Mouse (Mus musculus) stomach, embryonic 15.5 days (tissue): ENCODE data around the gene Ndufb8. TPM values are rescaled to one million over a fixed set of nuclear protein-coding genes. Genes with fewer than 3 reads are reported as not detected.

Source experiments
- ATAC-seq: fragments of 200-750 bp; cut with Nextera tagmentation; 2 replicates; pipeline ENCODE4 v1.8.0; 2017; ENCODE audit warnings: low read depth, moderate number of reproducible peaks, moderate TSS enrichment; ENCODE audit not compliant: insufficient read depth, low FRiP score
- H3K27ac ChIP-seq: fragments of 300-500 bp; sonication (generic); 2 replicates; pipeline ENCODE4 v1.5.1; 2015; ENCODE audit warnings: mild to moderate bottlenecking, inconsistent platforms
- H3K27me3 ChIP-seq: fragments of 300-500 bp; sonication (generic); replicated peaks from 2 replicates; pipeline ENCODE4 v1.6.1; 2015; ENCODE audit warnings: inconsistent platforms
- H3K36me3 ChIP-seq: fragments of 300-500 bp; sonication (generic); 2 replicates; pipeline ENCODE4 v1.6.1; 2015; ENCODE audit warnings: inconsistent platforms
- H3K4me1 ChIP-seq: fragments of 300-500 bp; sonication (generic); 2 replicates; pipeline ENCODE4 v1.6.1; 2015; ENCODE audit warnings: inconsistent platforms
- H3K4me2 ChIP-seq: fragments of 300-500 bp; sonication (generic); 2 replicates; pipeline ENCODE4 v1.6.1; 2015; ENCODE audit warnings: mild to moderate bottlenecking, inconsistent platforms
- H3K4me3 ChIP-seq: fragments of 300-500 bp; sonication (generic); replicated peaks from 2 replicates; pipeline ENCODE4 v1.5.1; 2015; ENCODE audit warnings: inconsistent platforms
- H3K9ac ChIP-seq: fragments of 300-500 bp; sonication (generic); 2 replicates; pipeline ENCODE4 v1.6.1; 2015; ENCODE audit warnings: inconsistent platforms
- H3K9me3 ChIP-seq: fragments of 300-500 bp; sonication (generic); 2 replicates; pipeline ENCODE4 v1.6.1; 2016; ENCODE audit warnings: inconsistent platforms
- whole genome bisulfite sequencing: fragments of 180-500 bp; shearing (Covaris S2); methylation state at CpG from one replicate; pipeline ENCODE4 v1.1.7; 2015; 5-methylcytosine and 5-hydroxymethylcytosine counted together
- polyA plus RNA-seq: library from polyadenylated mRNA; unstranded; fragments of >200 nt; fragmentation: Nextera tagmentation; extraction: Ambion mirVana; gene quantifications from 2 replicates; pipeline ENCODE4 v1.2.1, GENCODE M21; 2015

The Ndufb8 gene
- polyA plus RNA-seq, 1 experiment from 2014 or later = 594 TPM

- Histone ChIP-seq H3K4me1 (peaks cover 15% of the 10 kb centered on the region), H3K4me3 (peak within 1 kb of the TSS; percentile 83), H3K27ac (peak within 1 kb of the TSS; percentile 79; the same call in 1 of the 2 replicates), H3K9me3 (no peaks in the 10 kb centered on the region), H3K27me3 (no peaks in the 10 kb centered on the region), H3K9ac (peak within 1 kb of the TSS; percentile 69; the same call in 1 of the 2 replicates), H3K36me3 (peaks cover 16% of the 10 kb centered on the region), H3K4me2 (peak within 1 kb of the TSS; percentile 63)
- WGBS = under 1% methylated on average over 33 of the region's 33 CpGs
- peak; percentile 97 for ATAC-seq
Measured at GRCm38 (mm10) chr19:44562652-44563206, 7.5 kb upstream of the Ndufb8 start, which contains the start of gene Hif1an. Gene Hif1an, plus strand, starts transcription at chr19:44562850.

- H3K9ac ChIP-seq = peak overlapping the region; percentile 83
- ATAC-seq = no peak; the same call in 1 of the 2 replicates
- no peak overlapping the region for H3K27ac ChIP-seq
- 3% methylated on average over 8 of the region's 8 CpGs for WGBS
- peaks cover 6% of the 10 kb centered on the region for H3K4me1 ChIP-seq
- H3K36me3 ChIP-seq = peaks cover 38% of the 10 kb centered on the region
- H3K9me3 ChIP-seq = no peaks in the 10 kb centered on the region
- peak overlapping the region; percentile 66 for H3K4me2 ChIP-seq
- peak overlapping the region; percentile 89 for H3K4me3 ChIP-seq
- H3K27me3 ChIP-seq = no peaks in the 10 kb centered on the region
Measured at GRCm38 (mm10) chr19:44554490-44554860, 765 bp downstream of the Ndufb8 start.

- Histone ChIP-seq H3K4me2 (no peak overlapping the region), H3K27me3 (no peaks in the 10 kb centered on the region), H3K9me3 (no peaks in the 10 kb centered on the region), H3K9ac (no peak overlapping the region), H3K27ac (no peak overlapping the region), H3K4me3 (no peak overlapping the region), H3K36me3 (peaks cover 49% of the 10 kb centered on the region), H3K4me1 (peaks cover 6% of the 10 kb centered on the region)
- ATAC-seq = no peak
- 94% methylated on average over 4 of the region's 4 CpGs for WGBS
Measured at GRCm38 (mm10) chr19:44553286-44553685, 2.0 kb downstream of the Ndufb8 start.

GRCm38 (mm10) chr19:44552731-44553130 lies 2.5 kb downstream of the Ndufb8 start, which contains the start of gene Gm20538:
Gene Gm20538, minus strand, starts transcription at chr19:44552831.
- Histone ChIP-seq H3K9me3 (no peaks in the 10 kb centered on the region), H3K27ac (no peak within 1 kb of the TSS), H3K9ac (no peak within 1 kb of the TSS), H3K4me1 (peaks cover 6% of the 10 kb centered on the region), H3K4me2 (no peak within 1 kb of the TSS), H3K27me3 (no peaks in the 10 kb centered on the region), H3K4me3 (no peak within 1 kb of the TSS), H3K36me3 (peaks cover 51% of the 10 kb centered on the region)
- no peak for ATAC-seq
- 90% methylated on average over 4 of the region's 4 CpGs for WGBS

- Histone ChIP-seq H3K36me3 (peaks cover 24% of the 10 kb centered on the region), H3K9ac (peak within 1 kb of the TSS; percentile 9; the same call in 1 of the 2 replicates), H3K4me1 (0 out of 2 replicates have a peak, but pooled peaks cover 3% of the 10 kb centered on the region), H3K27ac (no peak within 1 kb of the TSS), H3K27me3 (0 out of 2 replicates have a peak, but pooled peaks cover 7% of the 10 kb centered on the region), H3K4me3 (peak within 1 kb of the TSS; percentile 44), H3K4me2 (peak within 1 kb of the TSS; percentile 78), H3K9me3 (no peaks in the 10 kb centered on the region)
- WGBS = 2% methylated on average over 47 of the region's 47 CpGs
- no peak; the same call in 1 of the 2 replicates for ATAC-seq
Measured at GRCm38 (mm10) chr19:44545321-44546041, 9.8 kb downstream of the Ndufb8 start, which contains the start of gene Sec31b. Gene Sec31b, minus strand, starts transcription at chr19:44545864.

- Histone ChIP-seq H3K4me3 (no peak overlapping the region; the same call in 1 of the 2 replicates), H3K4me1 (0 out of 2 replicates have a peak, but pooled peaks cover 3% of the 10 kb centered on the region), H3K27ac (no peak overlapping the region), H3K27me3 (0 out of 2 replicates have a peak, but pooled peaks cover 7% of the 10 kb centered on the region), H3K4me2 (peak overlapping the region; percentile 78), H3K9ac (no peak overlapping the region), H3K36me3 (peaks cover 16% of the 10 kb centered on the region), H3K9me3 (no peaks in the 10 kb centered on the region)
- no peak for ATAC-seq
- 3% methylated on average over 13 of the region's 13 CpGs for WGBS
Measured at GRCm38 (mm10) chr19:44544775-44545174, 10.5 kb downstream of the Ndufb8 start.

- Histone ChIP-seq H3K4me2 (0 out of 2 replicates have a peak overlapping the region, but pooled peaks have one; percentile 78), H3K4me3 (no peak overlapping the region), H3K36me3 (peaks cover 13% of the 10 kb centered on the region), H3K27ac (no peak overlapping the region), H3K27me3 (0 out of 2 replicates have a peak, but pooled peaks cover 7% of the 10 kb centered on the region), H3K9ac (no peak overlapping the region), H3K9me3 (no peaks in the 10 kb centered on the region; the same call in 1 of the 2 replicates), H3K4me1 (0 out of 2 replicates have a peak, but pooled peaks cover 3% of the 10 kb centered on the region)
- no peak for ATAC-seq
- 68% methylated on average over 10 of the region's 10 CpGs for whole genome bisulfite sequencing
Measured at GRCm38 (mm10) chr19:44544372-44544771, 10.9 kb downstream of the Ndufb8 start.

- H3K27me3 ChIP-seq = 0 out of 2 replicates have a peak, but pooled peaks cover 7% of the 10 kb centered on the region
- no peaks in the 10 kb centered on the region; the same call in 1 of the 2 replicates for H3K9me3 ChIP-seq
- H3K9ac ChIP-seq = no peak overlapping the region
- ATAC-seq = no peak
- H3K27ac ChIP-seq = no peak overlapping the region
- no peak overlapping the region for H3K4me2 ChIP-seq
- no peaks in the 10 kb centered on the region for H3K36me3 ChIP-seq
- 86% methylated on average over 8 of the region's 8 CpGs for WGBS
- no peak overlapping the region for H3K4me3 ChIP-seq
- 0 out of 2 replicates have a peak, but pooled peaks cover 3% of the 10 kb centered on the region for H3K4me1 ChIP-seq
Measured at GRCm38 (mm10) chr19:44542694-44543178, 12.5 kb downstream of the Ndufb8 start.

GRCm38 (mm10) chr19:44537416-44537815 lies 17.8 kb downstream of the Ndufb8 start:
- no peak overlapping the region for H3K9ac ChIP-seq
- no peaks in the 10 kb centered on the region for H3K4me1 ChIP-seq
- H3K4me2 ChIP-seq = no peak overlapping the region
- no peaks in the 10 kb centered on the region for H3K36me3 ChIP-seq
- H3K27ac ChIP-seq = no peak overlapping the region
- H3K4me3 ChIP-seq = no peak overlapping the region
- no peak for ATAC-seq
- H3K9me3 ChIP-seq = no peaks in the 10 kb centered on the region; the same call in 1 of the 2 replicates
- 80% methylated on average over 8 of the region's 8 CpGs for WGBS
- H3K27me3 ChIP-seq = no peaks in the 10 kb centered on the region

GRCm38 (mm10) chr19:44535376-44535775 lies 19.9 kb downstream of the Ndufb8 start:
- Histone ChIP-seq H3K4me1 (no peaks in the 10 kb centered on the region), H3K27ac (no peak overlapping the region), H3K4me2 (no peak overlapping the region), H3K9ac (no peak overlapping the region), H3K36me3 (no peaks in the 10 kb centered on the region), H3K4me3 (no peak overlapping the region), H3K9me3 (no peaks in the 10 kb centered on the region; the same call in 1 of the 2 replicates), H3K27me3 (no peaks in the 10 kb centered on the region)
- no peak for ATAC-seq
- WGBS = 30% methylated on average over 3 of the region's 3 CpGs

- H3K27me3 ChIP-seq = no peaks in the 10 kb centered on the region
- H3K4me3 ChIP-seq = no peak overlapping the region
- no peaks in the 10 kb centered on the region for H3K9me3 ChIP-seq
- no peak for ATAC-seq
- no peaks in the 10 kb centered on the region for H3K36me3 ChIP-seq
- WGBS = 76% methylated on average over 6 of the region's 6 CpGs
- no peak overlapping the region for H3K9ac ChIP-seq
- no peak overlapping the region for H3K27ac ChIP-seq
- no peak overlapping the region for H3K4me2 ChIP-seq
- H3K4me1 ChIP-seq = no peaks in the 10 kb centered on the region
Measured at GRCm38 (mm10) chr19:44530018-44530417, 25.2 kb downstream of the Ndufb8 start.
